Mouse (Mus musculus): ENCODE measurements around the gene Atp13a2. TPM values are rescaled to one million over a fixed set of nuclear protein-coding genes. Genes with fewer than 3 reads are reported as not detected.

The Atp13a2 gene
- polyA plus RNA-seq, 1 experiment from 2014 or later: 34.9 TPM

GRCm38 (mm10) chr4:141005983-141006382 lies 19.3 kb downstream of the Atp13a2 start:
- Histone ChIP-seq H3K27ac (ENCODE audit: low read depth, low read length) (no peak overlapping the region), H3K4me3 (ENCODE audit: low read depth, low read length) (no peak overlapping the region), H3K9me3 (ENCODE audit: control insufficient read depth, low read length) (no peaks in the 10 kb centered on the region), H3K4me2 (replicated peaks; ENCODE audit: low read depth, low read length) (no peak overlapping the region), H3K36me3 (ENCODE audit: control insufficient read depth, insufficient read depth, low read length) (peaks cover 21% of the 10 kb centered on the region), H3K27me3 (ENCODE audit: control insufficient read depth, insufficient read depth, low read length) (no peaks in the 10 kb centered on the region), H3K9ac (ENCODE audit: low read depth, low read length) (no peak overlapping the region), H3K4me1 (replicated peaks; ENCODE audit: control insufficient read depth, insufficient read depth, low read length) (no peaks in the 10 kb centered on the region)
- 82% methylated on average over 13 of the region's 13 CpGs for WGBS
- DNase-seq (ENCODE audit: low spot score) (peak; percentile 32), ATAC-seq (ENCODE audit: low FRiP score) (no peak)

DNA sequence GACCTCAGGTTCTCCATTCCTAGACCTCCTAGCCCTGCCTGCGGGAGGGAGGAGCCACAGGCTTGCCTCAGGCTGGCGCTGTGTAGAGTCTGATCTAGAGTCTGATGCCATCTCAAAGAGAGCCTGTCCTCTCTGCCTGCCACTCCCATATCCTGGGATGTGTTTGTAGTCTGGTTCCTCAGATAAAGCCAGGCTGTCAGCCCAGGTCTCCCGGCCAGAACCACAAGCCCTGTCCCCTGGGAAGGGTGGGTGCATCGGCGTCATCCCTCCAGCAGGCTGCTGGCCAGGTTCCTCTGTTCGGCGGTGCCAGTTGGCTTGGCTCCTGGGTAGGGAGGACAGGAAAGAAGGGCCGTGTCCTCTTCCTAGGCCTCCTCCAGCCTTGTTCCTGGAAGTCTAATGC lies 21.4 kb downstream of the Atp13a2 start:
- H3K27me3 ChIP-seq (ENCODE audit: control insufficient read depth, insufficient read depth, low read length): no peaks in the 10 kb centered on the region
- H3K9ac ChIP-seq (ENCODE audit: low read depth, low read length): no peak overlapping the region
- H3K27ac ChIP-seq (ENCODE audit: low read depth, low read length): no peak overlapping the region
- peaks cover 21% of the 10 kb centered on the region for H3K36me3 ChIP-seq (ENCODE audit: control insufficient read depth, insufficient read depth, low read length)
- no peak for ATAC-seq (ENCODE audit: low FRiP score)
- WGBS: 88% methylated on average over 8 of the region's 8 CpGs
- peaks cover 3% of the 10 kb centered on the region; the same call in 1 of the 2 replicates for H3K4me1 ChIP-seq (replicated peaks; ENCODE audit: control insufficient read depth, insufficient read depth, low read length)
- no peak overlapping the region for H3K4me2 ChIP-seq (replicated peaks; ENCODE audit: low read depth, low read length)
- H3K9me3 ChIP-seq (ENCODE audit: control insufficient read depth, low read length): no peaks in the 10 kb centered on the region
- DNase-seq (ENCODE audit: low spot score): no peak
- no peak overlapping the region for H3K4me3 ChIP-seq (ENCODE audit: low read depth, low read length)

GRCm38 (mm10) chr4:141010118-141010517 lies 23.4 kb downstream of the Atp13a2 start, which contains the start of gene Mfap2:
TSS of gene Mfap2 (plus strand) at chr4:141010418.
- H3K27ac ChIP-seq (ENCODE audit: low read depth, low read length): peak within 1 kb of the TSS; percentile 75
- 17% methylated on average over 7 of the region's 7 CpGs for WGBS
- peak within 1 kb of the TSS; percentile 43 for H3K4me2 ChIP-seq (replicated peaks; ENCODE audit: low read depth, low read length)
- H3K4me3 ChIP-seq (ENCODE audit: low read depth, low read length): peak within 1 kb of the TSS; percentile 74
- H3K4me1 ChIP-seq (replicated peaks; ENCODE audit: control insufficient read depth, insufficient read depth, low read length): peaks cover 3% of the 10 kb centered on the region; the same call in 1 of the 2 replicates
- H3K9ac ChIP-seq (ENCODE audit: low read depth, low read length): peak within 1 kb of the TSS; percentile 85
- no peaks in the 10 kb centered on the region for H3K27me3 ChIP-seq (ENCODE audit: control insufficient read depth, insufficient read depth, low read length)
- H3K9me3 ChIP-seq (ENCODE audit: control insufficient read depth, low read length): no peaks in the 10 kb centered on the region
- H3K36me3 ChIP-seq (ENCODE audit: control insufficient read depth, insufficient read depth, low read length): peaks cover 23% of the 10 kb centered on the region
- no peak for DNase-seq (ENCODE audit: low spot score)
- no peak for ATAC-seq (ENCODE audit: low FRiP score)

DNA sequence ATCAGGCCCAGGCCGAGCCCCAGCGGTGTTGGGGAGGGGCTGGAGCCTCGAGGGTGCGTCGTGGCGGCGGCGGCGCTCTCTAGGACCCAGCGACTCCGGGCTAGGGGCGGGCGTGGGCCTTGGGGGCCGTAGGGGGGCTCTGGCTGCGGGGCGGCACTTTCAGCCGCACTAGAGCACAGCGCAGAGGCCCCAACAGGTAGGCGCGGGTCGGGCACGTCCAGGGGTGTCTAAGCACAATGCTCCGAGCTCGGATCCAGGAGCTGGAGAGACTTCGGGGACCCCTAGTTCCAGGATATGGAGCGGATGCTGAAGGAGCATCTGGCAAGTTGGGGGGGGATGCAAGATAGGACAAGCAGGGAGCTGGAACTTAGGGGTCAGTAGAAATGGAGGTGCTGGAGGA lies 23.9 kb downstream of the Atp13a2 start:
- Histone ChIP-seq H3K36me3 (ENCODE audit: control insufficient read depth, insufficient read depth, low read length) (peaks cover 27% of the 10 kb centered on the region), H3K27ac (ENCODE audit: low read depth, low read length) (peak overlapping the region; percentile 75), H3K4me3 (ENCODE audit: low read depth, low read length) (peak overlapping the region; percentile 74), H3K27me3 (ENCODE audit: control insufficient read depth, insufficient read depth, low read length) (no peaks in the 10 kb centered on the region), H3K9me3 (ENCODE audit: control insufficient read depth, low read length) (no peaks in the 10 kb centered on the region), H3K4me2 (replicated peaks; ENCODE audit: low read depth, low read length) (peak overlapping the region; percentile 43), H3K4me1 (replicated peaks; ENCODE audit: control insufficient read depth, insufficient read depth, low read length) (peaks cover 3% of the 10 kb centered on the region; the same call in 1 of the 2 replicates), H3K9ac (ENCODE audit: low read depth, low read length) (peak overlapping the region; percentile 85)
- DNase-seq (ENCODE audit: low spot score) (peak; percentile 84), ATAC-seq (ENCODE audit: low FRiP score) (peak; percentile 80)
- WGBS: 3% methylated on average over 24 of the region's 26 CpGs

DNA sequence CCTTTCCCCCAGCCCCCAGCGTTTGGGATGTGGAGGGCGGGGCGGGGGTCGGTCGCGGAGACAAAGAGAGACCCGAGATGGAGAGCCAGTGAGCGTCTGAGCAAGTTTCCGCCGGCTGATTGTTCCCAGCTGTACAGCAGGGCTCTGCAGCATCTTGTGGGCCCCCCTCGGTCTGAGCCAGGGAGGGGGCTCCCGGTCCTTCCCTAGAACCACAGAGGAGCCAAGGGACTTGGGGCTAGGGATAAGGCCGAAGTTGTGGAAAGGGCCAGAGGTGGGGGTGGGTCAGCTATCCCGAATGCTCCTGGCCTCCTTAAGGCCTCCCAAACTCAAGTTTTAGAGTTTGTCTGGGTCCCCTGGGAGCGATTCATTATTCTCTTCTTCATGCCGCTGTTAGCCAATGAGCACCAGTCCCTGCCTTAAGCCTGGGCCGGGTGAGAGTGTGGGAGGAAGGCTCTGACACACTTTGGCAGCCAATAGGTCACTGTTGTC lies 24.3 kb downstream of the Atp13a2 start:
- no peaks in the 10 kb centered on the region for H3K9me3 ChIP-seq (ENCODE audit: control insufficient read depth, low read length)
- DNase-seq (ENCODE audit: low spot score) (peak; percentile 70), ATAC-seq (ENCODE audit: low FRiP score) (peak; percentile 63)
- under 1% methylated on average over 17 of the region's 17 CpGs for WGBS
- peak overlapping the region; percentile 85 for H3K9ac ChIP-seq (ENCODE audit: low read depth, low read length)
- peak overlapping the region; percentile 43 for H3K4me2 ChIP-seq (replicated peaks; ENCODE audit: low read depth, low read length)
- H3K4me3 ChIP-seq (ENCODE audit: low read depth, low read length): peak overlapping the region; percentile 74
- peak overlapping the region; percentile 75 for H3K27ac ChIP-seq (ENCODE audit: low read depth, low read length)
- peaks cover 3% of the 10 kb centered on the region; the same call in 1 of the 2 replicates for H3K4me1 ChIP-seq (replicated peaks; ENCODE audit: control insufficient read depth, insufficient read depth, low read length)
- no peaks in the 10 kb centered on the region for H3K27me3 ChIP-seq (ENCODE audit: control insufficient read depth, insufficient read depth, low read length)
- peaks cover 27% of the 10 kb centered on the region for H3K36me3 ChIP-seq (ENCODE audit: control insufficient read depth, insufficient read depth, low read length)

GRCm38 (mm10) chr4:141011556-141012328 lies 25.1 kb downstream of the Atp13a2 start:
- H3K4me2 ChIP-seq (replicated peaks; ENCODE audit: low read depth, low read length): peak overlapping the region; percentile 43
- WGBS: 45% methylated on average over 14 of the region's 14 CpGs
- no peaks in the 10 kb centered on the region for H3K27me3 ChIP-seq (ENCODE audit: control insufficient read depth, insufficient read depth, low read length)
- peak overlapping the region; percentile 85 for H3K9ac ChIP-seq (ENCODE audit: low read depth, low read length)
- H3K36me3 ChIP-seq (ENCODE audit: control insufficient read depth, insufficient read depth, low read length): peaks cover 22% of the 10 kb centered on the region
- ATAC-seq (ENCODE audit: low FRiP score): peak; percentile 6; the same call in 1 of the 2 replicates
- DNase-seq (ENCODE audit: low spot score): peak; percentile 36
- H3K27ac ChIP-seq (ENCODE audit: low read depth, low read length): peak overlapping the region; percentile 75; the same call in 1 of the 2 replicates
- peak overlapping the region; percentile 74 for H3K4me3 ChIP-seq (ENCODE audit: low read depth, low read length)
- H3K9me3 ChIP-seq (ENCODE audit: control insufficient read depth, low read length): no peaks in the 10 kb centered on the region
- peaks cover 3% of the 10 kb centered on the region; the same call in 1 of the 2 replicates for H3K4me1 ChIP-seq (replicated peaks; ENCODE audit: control insufficient read depth, insufficient read depth, low read length)

DNA sequence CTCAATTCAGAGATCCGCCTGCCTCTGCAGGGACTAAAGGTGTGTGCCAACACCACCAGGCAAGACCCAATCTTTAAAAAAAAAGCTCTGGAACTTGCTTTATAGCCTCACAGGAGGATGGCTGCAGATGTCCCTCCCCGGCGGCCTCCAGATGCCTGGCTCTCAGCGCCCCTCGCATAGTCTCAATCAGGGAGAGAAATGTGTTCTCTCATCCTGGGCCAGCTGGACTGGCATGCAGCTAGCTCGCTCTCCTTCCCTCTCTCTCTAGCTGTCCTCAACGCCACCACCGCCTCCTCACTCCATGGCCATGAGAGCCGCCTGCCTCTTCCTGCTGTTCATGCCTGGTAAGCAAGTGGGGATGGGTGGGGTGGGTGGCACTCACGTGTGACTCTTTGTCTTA lies 25.9 kb downstream of the Atp13a2 start:
- DNase-seq (ENCODE audit: low spot score) (no peak), ATAC-seq (ENCODE audit: low FRiP score) (no peak)
- 90% methylated on average over 10 of the region's 10 CpGs for WGBS
- Histone ChIP-seq H3K9me3 (ENCODE audit: control insufficient read depth, low read length) (no peaks in the 10 kb centered on the region), H3K4me3 (ENCODE audit: low read depth, low read length) (no peak overlapping the region), H3K4me2 (replicated peaks; ENCODE audit: low read depth, low read length) (no peak overlapping the region; the same call in 1 of the 2 replicates), H3K9ac (ENCODE audit: low read depth, low read length) (no peak overlapping the region), H3K27ac (ENCODE audit: low read depth, low read length) (no peak overlapping the region; the same call in 1 of the 2 replicates), H3K36me3 (ENCODE audit: control insufficient read depth, insufficient read depth, low read length) (peaks cover 21% of the 10 kb centered on the region), H3K27me3 (ENCODE audit: control insufficient read depth, insufficient read depth, low read length) (no peaks in the 10 kb centered on the region), H3K4me1 (replicated peaks; ENCODE audit: control insufficient read depth, insufficient read depth, low read length) (peaks cover 3% of the 10 kb centered on the region; the same call in 1 of the 2 replicates)

DNA sequence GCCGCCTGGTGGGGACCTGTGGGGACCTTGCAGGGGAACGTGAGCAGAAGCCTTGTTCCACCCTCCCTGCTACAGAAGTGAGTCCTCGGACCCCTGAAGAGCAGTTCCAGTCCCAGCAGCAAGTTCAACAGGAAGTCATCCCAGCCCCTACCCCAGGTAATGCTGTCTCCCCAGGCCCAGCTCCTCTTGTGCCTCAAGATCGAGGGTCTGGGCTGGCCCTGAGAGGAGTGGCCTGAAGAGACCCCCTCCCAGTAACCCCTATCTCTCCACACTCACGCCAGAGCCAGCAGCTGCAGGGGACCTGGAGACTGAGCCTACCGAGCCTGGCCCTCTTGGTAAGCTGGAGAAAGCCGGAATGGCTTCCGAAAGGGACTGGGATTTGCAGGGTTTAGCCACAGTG lies 27.4 kb downstream of the Atp13a2 start:
- no peak overlapping the region for H3K9ac ChIP-seq (ENCODE audit: low read depth, low read length)
- H3K4me1 ChIP-seq (replicated peaks; ENCODE audit: control insufficient read depth, insufficient read depth, low read length): peaks cover 3% of the 10 kb centered on the region; the same call in 1 of the 2 replicates
- ATAC-seq (ENCODE audit: low FRiP score) (no peak), DNase-seq (ENCODE audit: low spot score) (no peak)
- no peak overlapping the region for H3K4me3 ChIP-seq (ENCODE audit: low read depth, low read length)
- WGBS: 71% methylated on average over 8 of the region's 8 CpGs
- H3K27ac ChIP-seq (ENCODE audit: low read depth, low read length): no peak overlapping the region
- H3K9me3 ChIP-seq (ENCODE audit: control insufficient read depth, low read length): no peaks in the 10 kb centered on the region
- H3K36me3 ChIP-seq (ENCODE audit: control insufficient read depth, insufficient read depth, low read length): peaks cover 21% of the 10 kb centered on the region
- no peak overlapping the region for H3K4me2 ChIP-seq (replicated peaks; ENCODE audit: low read depth, low read length)
- H3K27me3 ChIP-seq (ENCODE audit: control insufficient read depth, insufficient read depth, low read length): no peaks in the 10 kb centered on the region

Measured in hindbrain, embryonic 11.5 days (tissue).